Mouse (Mus musculus) ES-Bruce4 (cell line): ENCODE data around the gene Nlk.

Source experiments
- CTCF ChIP-seq: IDR thresholded peaks from one replicate; pipeline ENCODE4 v1.8.1; 2011; ENCODE audit warnings: low read depth, low read length
- EP300 ChIP-seq: IDR thresholded peaks from 2 replicates; pipeline ENCODE4 v1.6.1; 2011; ENCODE audit warnings: low read depth, low read length; ENCODE audit not compliant: insufficient read depth

DNA sequence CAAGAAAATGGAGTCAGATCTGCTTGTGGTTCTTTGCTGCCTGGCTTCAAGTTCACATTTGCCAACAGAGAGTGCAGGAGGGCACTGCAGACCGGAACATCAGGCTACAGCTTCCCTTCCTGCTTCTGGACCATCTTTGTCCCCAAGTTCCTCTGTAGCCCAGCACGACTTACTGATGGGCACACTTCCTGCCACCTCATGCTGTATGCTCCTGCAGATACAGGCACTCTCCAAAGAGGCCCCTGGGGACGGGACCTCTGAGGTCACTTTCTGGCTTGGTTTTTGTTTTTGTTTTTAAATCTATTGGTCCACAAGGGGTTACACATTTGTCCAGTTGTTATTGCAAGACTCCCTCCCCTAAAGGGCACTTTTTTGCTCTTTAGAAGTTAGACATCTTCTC, 127.4 kb downstream of the Nlk start:
- TF ChIP-seq EP300 (no peak), CTCF (no peak)
